Mouse (Mus musculus) cortical plate, adult 2 months (tissue): ENCODE measurements around the gene Arhgap19. TPM values are rescaled to one million over a fixed set of nuclear protein-coding genes. Genes with fewer than 3 reads are reported as not detected.

Experiments
- H3K27ac ChIP-seq: fragments of 200-500 bp; 2 replicates; pipeline ENCODE4 v1.5.1; 2012; ENCODE audit warnings: low read length, control low read depth, inconsistent platforms; ENCODE audit not compliant: insufficient read depth
- H3K4me1 ChIP-seq: fragments of 200-500 bp; 2 replicates; pipeline ENCODE4 v1.6.1; 2011; ENCODE audit warnings: low read length; ENCODE audit not compliant: control insufficient read depth, insufficient read depth
- H3K4me3 ChIP-seq: fragments of 200-500 bp; 2 replicates; pipeline ENCODE4 v1.5.1; 2011; ENCODE audit warnings: mild to moderate bottlenecking, low read length, control low read depth; ENCODE audit not compliant: insufficient read depth
- CTCF ChIP-seq: fragments of 200-500 bp; IDR thresholded peaks from 2 replicates; pipeline ENCODE4 v1.5.1; 2011; ENCODE audit warnings: mild to moderate bottlenecking, control low read depth, low read length; ENCODE audit not compliant: insufficient read depth; ENCODE audit errors: extremely low read depth
- POLR2A ChIP-seq: fragments of 200-500 bp; IDR thresholded peaks from 2 replicates; pipeline ENCODE4 v1.6.1; 2011; ENCODE audit warnings: mild to moderate bottlenecking, low read length, control low read depth; ENCODE audit not compliant: insufficient read depth; ENCODE audit errors: extremely low read depth
- polyA plus RNA-seq: library from polyadenylated mRNA; depleted of rRNA; stranded (reverse); fragments of >200 nt; gene quantifications from 2 replicates; pipeline ENCODE4 v1.2.3, GENCODE M21; 2012

Gene Arhgap19
- polyA plus RNA-seq, 1 experiment, result 3.0 TPM

- TF ChIP-seq CTCF, result 0 out of 2 replicates have a peak, but pooled peaks have one; percentile 6
- TF ChIP-seq POLR2A, result no peak
- no peak overlapping the region for H3K27ac ChIP-seq
- H3K4me1 ChIP-seq, result no peaks in the 10 kb centered on the region
- H3K4me3 ChIP-seq, result no peak overlapping the region
These were observed 10.5 kb downstream of the Arhgap19 start for GRCm38 (mm10) chr19:41791384-41791783.

- no peak for TF ChIP-seq POLR2A
- TF ChIP-seq CTCF, result no peak
- no peak overlapping the region for H3K27ac ChIP-seq
- H3K4me3 ChIP-seq, result no peak overlapping the region
- H3K4me1 ChIP-seq, result no peaks in the 10 kb centered on the region
These were observed 12.5 kb downstream of the Arhgap19 start for GRCm38 (mm10) chr19:41789110-41789961.

DNA sequence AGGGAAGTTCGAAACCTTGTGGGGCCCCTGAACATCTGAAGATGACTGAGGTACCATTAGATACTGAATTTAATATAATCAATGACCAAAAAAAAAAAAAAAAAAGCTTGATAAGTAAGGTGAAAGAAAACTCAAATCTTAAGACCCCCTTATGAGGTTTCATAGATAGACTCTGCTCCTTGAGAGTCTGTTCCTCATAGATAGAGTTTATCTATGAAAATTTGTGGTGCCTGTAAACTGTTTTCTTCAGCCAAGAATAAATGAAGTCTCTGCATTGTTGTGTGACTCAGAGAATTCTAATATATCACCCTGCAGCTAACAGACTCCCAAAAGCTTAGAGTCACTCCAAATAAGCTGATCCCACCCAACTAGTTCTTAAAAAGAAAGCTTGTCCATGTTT, 15.0 kb downstream of the Arhgap19 start:
- H3K4me3 ChIP-seq, result no peak overlapping the region
- H3K4me1 ChIP-seq, result no peaks in the 10 kb centered on the region
- no peak overlapping the region for H3K27ac ChIP-seq
- no peak for TF ChIP-seq POLR2A
- no peak for TF ChIP-seq CTCF

GRCm38 (mm10) chr19:41777514-41777913, 24.3 kb downstream of the Arhgap19 start:
- TF ChIP-seq POLR2A (no peak), CTCF (0 out of 2 replicates have a peak, but pooled peaks have one; percentile 24)
- H3K4me3 ChIP-seq, result no peak overlapping the region
- no peak overlapping the region for H3K27ac ChIP-seq
- no peaks in the 10 kb centered on the region for H3K4me1 ChIP-seq

GRCm38 (mm10) chr19:41768711-41769110, 33.1 kb downstream of the Arhgap19 start:
- Histone ChIP-seq H3K27ac (no peak overlapping the region), H3K4me3 (no peak overlapping the region), H3K4me1 (no peaks in the 10 kb centered on the region)
- TF ChIP-seq CTCF (no peak), POLR2A (no peak)

DNA sequence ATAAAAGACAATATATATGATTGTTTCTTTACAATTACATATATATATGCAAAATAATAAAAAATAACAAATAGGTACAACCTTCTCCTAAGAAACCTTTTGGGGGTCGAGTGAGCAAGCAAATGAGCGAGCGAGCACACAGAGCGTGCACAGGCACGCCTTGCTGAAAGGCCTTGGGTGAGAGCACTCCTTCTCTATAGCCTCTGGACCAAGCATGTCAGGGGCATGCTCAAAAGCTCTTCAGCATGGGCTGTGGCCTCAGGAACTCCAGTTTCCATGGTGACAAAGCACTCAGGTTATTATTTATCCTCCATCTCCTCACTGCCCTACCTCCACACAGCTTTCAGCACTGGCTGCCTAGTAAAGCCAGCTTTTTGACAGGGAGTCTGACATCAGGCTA, 35.2 kb downstream of the Arhgap19 start:
- TF ChIP-seq CTCF (no peak), POLR2A (no peak)
- H3K4me1 ChIP-seq, result no peaks in the 10 kb centered on the region
- no peak overlapping the region for H3K27ac ChIP-seq

GRCm38 (mm10) chr19:41763870-41764660, 37.8 kb downstream of the Arhgap19 start:
- TF ChIP-seq CTCF (peak; percentile 99), POLR2A (no peak)
- Histone ChIP-seq H3K27ac (no peak overlapping the region), H3K4me1 (no peaks in the 10 kb centered on the region), H3K4me3 (no peak overlapping the region)

More for the DNA sequence above, 35.2 kb downstream of the Arhgap19 start:
- no peak overlapping the region for H3K4me3 ChIP-seq

DNA sequence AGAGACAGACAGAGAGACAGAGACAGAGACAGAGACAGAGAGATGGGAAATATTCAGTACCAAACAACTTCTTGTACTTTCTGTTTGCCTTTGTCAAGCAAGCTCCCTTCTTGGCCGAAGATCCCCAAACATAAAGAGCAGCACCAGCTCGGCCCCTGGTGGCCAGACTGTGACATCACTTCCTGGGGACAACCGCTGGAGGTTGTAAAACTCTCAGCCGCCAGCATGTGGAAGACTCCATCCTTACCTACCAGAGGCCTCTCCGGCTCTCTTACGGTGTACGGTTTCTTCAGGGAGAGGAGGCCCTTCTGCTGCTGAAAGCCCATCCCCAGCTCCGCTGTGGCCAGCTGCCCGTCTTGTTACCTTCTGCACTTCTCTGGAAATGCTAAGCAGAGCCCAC, 40.3 kb downstream of the Arhgap19 start:
- no peak overlapping the region for H3K4me3 ChIP-seq
- no peak for TF ChIP-seq POLR2A
- peak; percentile 40 for TF ChIP-seq CTCF
- H3K4me1 ChIP-seq, result no peaks in the 10 kb centered on the region
- H3K27ac ChIP-seq, result no peak overlapping the region

GRCm38 (mm10) chr19:41759765-41760164, 42.1 kb downstream of the Arhgap19 start:
- Histone ChIP-seq H3K4me3 (no peak overlapping the region), H3K4me1 (no peaks in the 10 kb centered on the region), H3K27ac (no peak overlapping the region)
- TF ChIP-seq CTCF (peak; percentile 54), POLR2A (no peak)

DNA sequence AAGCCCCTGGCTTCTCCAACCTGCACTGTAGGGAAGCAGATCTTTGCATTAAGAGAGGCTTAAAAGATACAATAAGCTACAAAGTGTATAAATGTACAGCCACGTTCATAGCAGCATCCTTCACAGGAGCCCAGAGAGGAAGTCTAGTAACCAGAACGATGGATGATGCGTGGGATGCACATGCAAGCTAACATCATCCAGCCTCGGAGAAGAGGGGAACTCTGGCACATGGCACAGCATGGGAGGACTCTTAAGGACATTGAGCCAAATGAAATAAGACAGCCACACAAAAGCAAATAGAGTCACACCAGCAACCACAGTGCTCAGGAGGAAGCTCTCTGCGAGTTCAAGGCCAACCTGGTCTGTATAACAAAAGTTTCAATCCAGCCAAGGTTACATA, 42.6 kb downstream of the Arhgap19 start:
- Histone ChIP-seq H3K4me1 (no peaks in the 10 kb centered on the region), H3K27ac (no peak overlapping the region), H3K4me3 (no peak overlapping the region)
- no peak for TF ChIP-seq CTCF
